Mouse (Mus musculus) splenic B cell, adult 2 months (primary cell): ENCODE data around the gene Efcab9.

ENCODE experiments used
- DNase-seq: peaks from one replicate; pipeline ENCODE4 v3.0.0-alpha.2; 2011; ENCODE audit warnings: low read depth, low spot score
- H3K27me3 ChIP-seq: 2 replicates; pipeline ENCODE4 v1.6.1; 2012; ENCODE audit warnings: mild to moderate bottlenecking, low read length, moderate library complexity, mixed read lengths; ENCODE audit not compliant: control insufficient read depth, poor library complexity, insufficient read depth, severe bottlenecking
- H3K36me3 ChIP-seq: 2 replicates; pipeline ENCODE4 v1.6.1; 2012; ENCODE audit warnings: mild to moderate bottlenecking, low read length, moderate library complexity, mixed read lengths; ENCODE audit not compliant: control insufficient read depth, poor library complexity, insufficient read depth, severe bottlenecking

Gene Efcab9

DNA sequence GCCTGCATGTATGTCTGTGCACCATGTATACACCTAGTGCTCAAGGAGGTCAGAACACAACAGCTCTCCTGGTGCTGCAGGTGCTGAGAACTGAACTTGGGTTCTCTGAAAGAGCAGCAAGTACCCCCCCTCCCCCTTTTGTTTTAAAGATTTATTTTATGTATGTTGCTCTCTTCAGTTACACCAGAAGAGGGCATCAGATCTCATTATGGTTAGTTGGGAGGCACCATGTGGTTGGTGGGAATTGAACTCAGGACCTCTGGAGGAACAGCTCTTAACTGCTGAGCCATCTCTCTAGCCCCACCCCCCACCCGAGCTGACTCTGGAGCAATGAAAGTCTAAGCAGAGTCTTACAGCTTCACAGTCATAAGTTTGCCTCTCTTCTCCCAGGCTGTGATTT lies 21.0 kb downstream of the Efcab9 start:
- DNase-seq = peak; percentile 23
- no peaks in the 10 kb centered on the region for H3K27me3 ChIP-seq
- no peaks in the 10 kb centered on the region for H3K36me3 ChIP-seq

GRCm38 (mm10) chr11:32505091-32505739 lies 26.7 kb downstream of the Efcab9 start:
- no peaks in the 10 kb centered on the region for H3K27me3 ChIP-seq
- H3K36me3 ChIP-seq = no peaks in the 10 kb centered on the region
- peak; percentile 38 for DNase-seq

DNA sequence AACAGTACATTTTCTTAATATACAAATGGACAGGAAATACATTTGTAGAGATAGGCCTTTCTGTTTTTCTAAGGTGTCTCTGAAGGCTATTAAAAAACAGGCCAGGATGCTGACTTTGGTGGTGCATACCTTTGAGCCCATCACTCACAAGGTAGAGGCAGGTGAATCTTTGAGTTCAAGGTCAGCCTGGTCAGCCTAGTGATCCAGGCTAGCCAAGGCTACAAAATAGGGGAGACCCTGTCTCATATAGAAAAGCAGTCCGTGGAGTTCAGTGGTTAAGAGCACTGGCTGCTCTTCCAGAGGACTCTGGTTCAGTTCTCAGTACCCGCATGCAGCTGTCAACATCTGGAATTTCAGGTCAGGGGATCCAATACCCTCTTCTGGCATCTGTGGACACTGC lies 28.2 kb downstream of the Efcab9 start:
- H3K27me3 ChIP-seq = no peaks in the 10 kb centered on the region
- DNase-seq = no peak
- no peaks in the 10 kb centered on the region for H3K36me3 ChIP-seq

- peak; percentile 44 for DNase-seq
- Histone ChIP-seq H3K36me3 (no peaks in the 10 kb centered on the region), H3K27me3 (no peaks in the 10 kb centered on the region)
Measured at GRCm38 (mm10) chr11:32499931-32500330, 31.9 kb downstream of the Efcab9 start.

GRCm38 (mm10) chr11:32498757-32499535 lies 32.9 kb downstream of the Efcab9 start:
- no peaks in the 10 kb centered on the region for H3K27me3 ChIP-seq
- no peaks in the 10 kb centered on the region for H3K36me3 ChIP-seq
- DNase-seq = no peak

GRCm38 (mm10) chr11:32495283-32495682 lies 36.6 kb downstream of the Efcab9 start:
- no peak for DNase-seq
- no peaks in the 10 kb centered on the region for H3K36me3 ChIP-seq

DNA sequence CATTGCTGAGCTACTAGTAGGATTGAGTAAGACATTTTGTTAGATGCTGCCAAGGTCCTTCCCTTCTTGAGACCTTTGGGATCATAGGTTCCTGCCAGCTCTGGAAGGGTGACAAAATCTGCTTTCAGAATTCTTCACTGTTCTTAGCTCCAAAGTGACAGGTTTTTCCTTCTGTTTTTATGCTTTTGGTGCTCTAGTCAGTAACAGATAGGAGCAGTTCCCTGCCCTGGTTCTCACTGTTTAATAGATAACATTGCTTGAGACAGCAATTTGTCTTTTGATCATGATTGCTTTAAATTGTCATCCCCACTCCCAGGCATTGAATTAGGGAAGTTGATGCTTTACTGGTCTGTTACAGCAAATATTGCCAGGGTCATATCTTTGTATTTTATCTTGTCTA lies 38.6 kb downstream of the Efcab9 start:
- no peak for DNase-seq
- Histone ChIP-seq H3K36me3 (no peaks in the 10 kb centered on the region), H3K27me3 (no peaks in the 10 kb centered on the region)

More at GRCm38 (mm10) chr11:32495283-32495682, 36.6 kb downstream of the Efcab9 start:
- no peaks in the 10 kb centered on the region for H3K27me3 ChIP-seq

GRCm38 (mm10) chr11:32491079-32491478 lies 40.8 kb downstream of the Efcab9 start:
- no peak for DNase-seq

GRCm38 (mm10) chr11:32488808-32489670 lies 42.8 kb downstream of the Efcab9 start:
- Histone ChIP-seq H3K36me3 (no peaks in the 10 kb centered on the region), H3K27me3 (no peaks in the 10 kb centered on the region)
- peak; percentile 73 for DNase-seq

More at GRCm38 (mm10) chr11:32491079-32491478, 40.8 kb downstream of the Efcab9 start:
- no peaks in the 10 kb centered on the region for H3K36me3 ChIP-seq
- H3K27me3 ChIP-seq = no peaks in the 10 kb centered on the region

DNA sequence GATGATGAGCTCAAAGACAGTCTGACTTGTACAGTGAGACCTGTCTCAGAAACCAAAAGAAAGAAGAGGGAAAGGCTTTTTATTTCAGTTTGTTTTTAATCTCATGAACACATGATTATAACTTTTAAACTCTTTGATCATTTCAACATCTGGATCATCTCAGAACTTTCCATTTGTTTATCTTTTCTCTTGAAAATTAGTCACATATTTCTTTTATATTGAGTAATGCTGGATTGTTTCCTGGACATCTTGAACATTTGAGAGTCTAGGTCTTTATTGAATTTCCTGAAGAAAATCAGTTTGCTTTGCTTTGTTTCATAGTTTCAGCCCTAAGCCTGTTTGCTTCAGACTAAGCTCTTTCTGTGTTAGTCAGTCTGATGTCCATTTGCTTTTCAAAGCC lies 43.5 kb downstream of the Efcab9 start:
- Histone ChIP-seq H3K36me3 (no peaks in the 10 kb centered on the region), H3K27me3 (no peaks in the 10 kb centered on the region)
- no peak for DNase-seq

DNA sequence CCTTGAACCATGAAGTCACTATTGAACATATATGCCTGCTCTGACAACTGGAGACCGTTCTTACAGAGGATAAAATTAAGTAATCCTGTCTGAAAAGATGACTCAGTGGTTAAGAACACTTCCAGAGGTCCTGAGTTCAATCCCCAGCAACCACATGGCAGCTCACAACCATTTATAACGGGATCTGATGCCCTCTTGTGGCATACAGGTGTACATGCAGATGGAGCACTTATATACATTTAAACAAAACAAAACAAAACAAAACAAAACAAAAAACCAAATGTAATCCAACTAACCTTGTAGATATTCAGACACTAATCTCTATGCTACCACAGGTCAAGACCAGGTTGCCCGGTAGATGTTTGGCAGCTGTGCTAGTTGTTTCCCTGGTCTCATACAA lies 44.4 kb downstream of the Efcab9 start:
- Histone ChIP-seq H3K27me3 (no peaks in the 10 kb centered on the region), H3K36me3 (no peaks in the 10 kb centered on the region)
- DNase-seq = peak; percentile 31

- Histone ChIP-seq H3K36me3 (no peaks in the 10 kb centered on the region), H3K27me3 (no peaks in the 10 kb centered on the region)
- no peak for DNase-seq
Measured at GRCm38 (mm10) chr11:32486621-32487020, 45.3 kb downstream of the Efcab9 start.

DNA sequence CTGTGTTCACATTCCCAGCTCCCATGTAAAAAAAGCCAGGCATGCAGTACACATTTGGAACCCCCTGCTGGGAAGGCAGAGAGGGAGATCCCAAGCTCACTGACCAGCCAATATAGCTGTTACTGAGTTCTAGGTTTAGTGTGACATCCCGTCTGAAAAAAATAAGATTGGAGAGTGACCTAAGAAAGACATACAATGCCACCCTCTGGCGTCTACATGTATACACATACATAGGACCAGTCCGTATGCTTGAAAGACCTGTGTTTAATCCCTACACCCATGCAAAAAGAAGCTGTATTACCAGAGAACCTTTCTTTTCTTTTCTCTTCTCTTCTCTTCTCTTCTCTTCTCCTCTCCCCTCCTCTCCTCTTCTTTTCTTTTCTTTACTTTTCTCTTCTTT lies 46.6 kb downstream of the Efcab9 start:
- Histone ChIP-seq H3K27me3 (no peaks in the 10 kb centered on the region), H3K36me3 (no peaks in the 10 kb centered on the region)
- DNase-seq = peak; percentile 28

DNA sequence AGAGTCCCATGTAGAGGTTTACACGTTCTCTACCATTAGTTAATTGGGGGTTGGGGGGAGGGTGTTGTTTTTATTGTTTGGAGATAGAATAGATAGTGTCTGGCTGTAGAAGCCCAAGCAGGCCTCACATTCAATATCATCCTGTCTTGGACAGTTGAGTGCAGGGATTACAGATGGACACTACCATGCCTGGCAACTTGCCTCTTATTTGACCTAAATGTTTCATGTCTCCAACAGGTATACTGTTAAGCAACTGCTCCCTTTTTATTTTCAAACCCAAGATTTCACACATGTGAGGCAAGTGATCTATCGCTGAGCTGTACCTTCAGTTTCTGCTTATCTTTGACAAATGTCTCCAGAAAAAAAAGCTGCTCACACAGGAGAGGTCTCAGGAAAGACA lies 50.4 kb downstream of the Efcab9 start:
- Histone ChIP-seq H3K36me3 (no peaks in the 10 kb centered on the region), H3K27me3 (no peaks in the 10 kb centered on the region)
- no peak for DNase-seq
